Mouse (Mus musculus) heart, postnatal 36 days (tissue): ENCODE results near the gene Pml. TPM values are rescaled to one million over a fixed set of nuclear protein-coding genes. Genes with fewer than 3 reads are reported as not detected.

Experiments used
- DNase-seq, 2 experiments: peaks; one replicate each; pipeline ENCODE4 v3.0.0; 2021 to 2022
- intact Hi-C: fragments of 180-260 bp; cut with DNase I; formaldehyde crosslinking; loops from one replicate; pipeline ENCODE4 v1.15.1; 2025
- total RNA-seq, 2 experiments: library from RNA; stranded (reverse); gene quantifications; 2 replicates each; pipeline ENCODE4 v1.2.3; 2021

Pml gene
- total RNA-seq, 2 experiments from 2014 or later = 8.3 to 9.5 TPM

- intact Hi-C loops = loop anchor here (1.0 to 10.0 kb wide), 2 partner anchors 166 to 270 kb away; no protein-coding TSS in a partner anchor
- DNase-seq = peak; percentile 95 to 97
These were observed 45.1 kb downstream of the Pml start for GRCm38 (mm10) chr9:58204448-58205000.

- intact Hi-C loops = loop anchor here (1.0 to 10.0 kb wide), 2 partner anchors 165 to 269 kb away; no protein-coding TSS in a partner anchor
These were observed 45.8 kb downstream of the Pml start, which contains the start of the genes Islr and Islr2 for GRCm38 (mm10) chr9:58203516-58204447. Gene Islr (minus strand): TSS chr9:58204306. Gene Islr2 (minus strand): TSS chr9:58204319.

GRCm38 (mm10) chr9:58202676-58203453, 46.7 kb downstream of the Pml start:
- intact Hi-C loops = loop anchor here (10.0 kb wide), 1 partner anchor 268 kb away; no protein-coding TSS in a partner anchor
- no peak for DNase-seq

More at GRCm38 (mm10) chr9:58203516-58204447, 45.8 kb downstream of the Pml start, which contains the start of the genes Islr and Islr2:
- peak; percentile 69 to 77 for DNase-seq

GRCm38 (mm10) chr9:58201861-58202549, 47.6 kb downstream of the Pml start:
- intact Hi-C loops = loop anchor here (10.0 kb wide), 1 partner anchor 267 kb away; no protein-coding TSS in a partner anchor
- DNase-seq = no peak

- DNase-seq = no peak
- intact Hi-C loops = loop anchor here (10.0 kb wide), 1 partner anchor 266 kb away; no protein-coding TSS in a partner anchor
These were observed 48.3 kb downstream of the Pml start for GRCm38 (mm10) chr9:58201091-58201842.

- intact Hi-C loops = loop anchor here (10.0 kb wide), 1 partner anchor 266 kb away; no protein-coding TSS in a partner anchor
- no peak for DNase-seq
These were observed 49.1 kb downstream of the Pml start for GRCm38 (mm10) chr9:58200270-58201090.

- intact Hi-C loops = loop anchor here (10.0 kb wide), 1 partner anchor 265 kb away; no protein-coding TSS in a partner anchor
- no peak for DNase-seq
These were observed 50.0 kb downstream of the Pml start for GRCm38 (mm10) chr9:58199381-58200269.

GRCm38 (mm10) chr9:58198801-58199371, 50.7 kb downstream of the Pml start:
- DNase-seq = no peak
- intact Hi-C loops = no loop called here

- peak; percentile 52 to 59 for DNase-seq
- intact Hi-C loops = no loop called here
These were observed 51.5 kb downstream of the Pml start for GRCm38 (mm10) chr9:58197781-58198701.

GRCm38 (mm10) chr9:58196610-58197567, 52.7 kb downstream of the Pml start:
- no peak for DNase-seq
- intact Hi-C loops = no loop called here

- DNase-seq = no peak
- intact Hi-C loops = no loop called here
These were observed 53.4 kb downstream of the Pml start for GRCm38 (mm10) chr9:58196141-58196540.

GRCm38 (mm10) chr9:58195671-58196070, 53.9 kb downstream of the Pml start:
- no peak for DNase-seq
- intact Hi-C loops = no loop called here

GRCm38 (mm10) chr9:58194222-58194621, 55.4 kb downstream of the Pml start:
- intact Hi-C loops = no loop called here
- no peak for DNase-seq

GRCm38 (mm10) chr9:58184456-58184855, 65.1 kb downstream of the Pml start:
- intact Hi-C loops = no loop called here
- DNase-seq = no peak

GRCm38 (mm10) chr9:58179390-58179789, 70.2 kb downstream of the Pml start:
- DNase-seq = no peak
- intact Hi-C loops = no loop called here
